ENCODE assay signal across 10 mouse cellular contexts in the genomic region with DNA sequence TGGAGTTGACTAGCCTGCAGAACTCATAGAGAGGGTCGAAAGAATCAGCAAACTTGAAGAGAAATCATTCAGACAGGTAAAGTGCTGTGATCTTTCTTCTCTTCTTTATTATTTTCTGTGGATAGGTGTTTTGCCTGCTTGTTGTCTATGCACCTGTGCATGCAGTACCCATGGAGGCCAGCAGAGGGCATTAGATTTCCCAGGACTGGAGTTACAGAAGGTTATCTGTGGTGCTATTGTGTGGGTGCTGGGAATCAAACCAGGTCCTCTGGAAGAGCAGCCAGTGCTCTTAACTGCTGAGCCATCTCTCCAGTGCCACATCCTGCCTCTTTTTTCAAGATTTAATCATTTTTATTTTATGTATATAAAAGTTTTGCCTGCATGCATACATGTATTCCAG. TPM values are rescaled to one million over a fixed set of nuclear protein-coding genes. Genes with fewer than 3 reads are reported as not detected.
DNase-seq lines count a peak whose midpoint lies in the region; TF ChIP-seq lines count a peak whose summit lies in the region.
"Had no signal": no experiment of that assay in that cellular context is flagged by ENCODE, and none has a peak within 500 bp of the region (broad histone marks: within the 10 kb centered on the region; RNA-seq: fewer than 3 reads in every experiment).

No protein-coding gene starts in this region.

- H3K27me3 ChIP-seq in splenic B cell, adult 2 months (ENCODE audit: control insufficient read depth, insufficient read depth, low read length, poor library complexity, severe bottlenecking), result no peaks in the 10 kb centered on the region
- H3K27me3 ChIP-seq: heart, embryonic 13.5 days; limb, embryonic 15.5 days had no signal

- H3K36me3 ChIP-seq in ES-E14 (ENCODE audit: control insufficient read depth, insufficient read depth, low read length, poor library complexity, severe bottlenecking), result no peaks in the 10 kb centered on the region
- H3K36me3 ChIP-seq in splenic B cell, adult 2 months (ENCODE audit: control insufficient read depth, insufficient read depth, low read length, poor library complexity, severe bottlenecking), result peaks cover 25% of the 10 kb centered on the region
- H3K36me3 ChIP-seq: heart, embryonic 13.5 days; limb, embryonic 15.5 days had no signal

- intact Hi-C loops in left cerebral cortex, postnatal 36 days (cut with DNase I), result no loop called here
- intact Hi-C loops in left cerebral cortex, postnatal 25 days (cut with DNase I), result no loop called here

- TF ChIP-seq POLR2A in embryonic fibroblast, embryonic 13.5 days (IDR thresholded peaks at IDR 0.05; ENCODE audit: low read depth, low read length), result no peak

- no peaks in the 10 kb centered on the region for H3K9me3 ChIP-seq in ES-E14 (ENCODE audit: control insufficient read depth, insufficient read depth, low read depth, low read length)
- H3K9me3 ChIP-seq: limb, embryonic 15.5 days had no signal

- H3K4me3 ChIP-seq in ES-E14 (ENCODE audit: insufficient read depth in 1 of 2, low read depth in 1 of 2, low read length in 2 of 2, poor library complexity in 1 of 2, severe bottlenecking in 1 of 2), result no peak overlapping the region
- H3K4me3 ChIP-seq in embryonic fibroblast, embryonic 13.5 days (ENCODE audit: insufficient read depth, low read length), result no peak overlapping the region
- H3K4me3 ChIP-seq: heart, embryonic 13.5 days; limb, embryonic 15.5 days had no signal

- H3K9ac ChIP-seq in ES-E14 (ENCODE audit: insufficient read depth, low read depth, low read length, poor library complexity, severe bottlenecking), result no peak overlapping the region
- H3K9ac ChIP-seq: heart, embryonic 13.5 days; limb, embryonic 15.5 days had no signal

- in situ Hi-C loops in ES-E14 (cut with MboI; ENCODE audit: low sequenced_read_pairs in 2 of 2, unreplicated experiment in 2 of 2), result no loop called here

- DNase-seq in kidney, postnatal 10 days, result peak; percentile 39
- DNase-seq in kidney, postnatal 14 days, result no peak
- DNase-seq in ES-E14 (ENCODE audit: low read depth, low spot score), result peak; percentile 40
- DNase-seq in splenic B cell, adult 2 months (ENCODE audit: low read depth, low spot score), result peak; percentile 72
- DNase-seq in left cerebral cortex, postnatal 36 days (ENCODE audit: low spot score in 2 of 2), result no peak
- DNase-seq in gastrocnemius, postnatal 4 days (ENCODE audit: low spot score in 2 of 2), result no peak
- DNase-seq in left cerebral cortex, postnatal 25 days (ENCODE audit: low spot score in 2 of 2), result no peak

- no peak overlapping the region for H3K27ac ChIP-seq in ES-E14 (ENCODE audit: insufficient read depth, low read depth, low read length, poor library complexity, severe bottlenecking)
- no peak overlapping the region for H3K27ac ChIP-seq in embryonic fibroblast, embryonic 13.5 days (ENCODE audit: insufficient read depth, low read length)
- H3K27ac ChIP-seq: heart, embryonic 13.5 days; limb, embryonic 15.5 days had no signal

- no peaks in the 10 kb centered on the region for H3K4me1 ChIP-seq in ES-E14 (ENCODE audit: control insufficient read depth in 2 of 2, insufficient read depth in 2 of 2, low read length in 2 of 2, poor library complexity in 1 of 2)
- peaks cover 5% of the 10 kb centered on the region; the same call in 1 of the 2 replicates for H3K4me1 ChIP-seq in embryonic fibroblast, embryonic 13.5 days (ENCODE audit: control insufficient read depth, insufficient read depth, low read length)
- H3K4me1 ChIP-seq: heart, embryonic 13.5 days; limb, embryonic 15.5 days had no signal

- peak; percentile 1; the same call in 1 of the 2 replicates for TF ChIP-seq CTCF in embryonic fibroblast, embryonic 13.5 days (IDR thresholded peaks at IDR 0.05; ENCODE audit: borderline replicate concordance, insufficient read depth, low read length)

TF ChIP-seq in ES-E14, 5 proteins besides CTCF, POLR2A, EP300 and RAD21:
- TF ChIP-seq MAFK (IDR thresholded peaks at IDR 0.05; ENCODE audit: insufficient read depth, low read depth, low read length), result no peak
- no peak for TF ChIP-seq HCFC1 (IDR thresholded peaks at IDR 0.05; ENCODE audit: borderline replicate concordance, insufficient read depth, low read length)
- TF ChIP-seq CHD2 (IDR thresholded peaks at IDR 0.05; ENCODE audit: low read depth, low read length), result no peak
- no peak for TF ChIP-seq ZNF384 (IDR thresholded peaks at IDR 0.05; ENCODE audit: low read depth, low read length)
- TF ChIP-seq ZC3H11A (IDR thresholded peaks at IDR 0.05; ENCODE audit: borderline replicate concordance, low read depth, low read length), result no peak; the same call in 1 of the 2 replicates

RNA-seq across cellular contexts. Expression of a gene that starts 28.7 kb away (rescaled TPM):
- total RNA-seq in ES-E14 (2012; rRNA removed), result 1.5 and 6.2 TPM in 2 replicates
- polyA plus RNA-seq in embryonic fibroblast, embryonic 13.5 days (2011; ENCODE audit: insufficient read length, low read depth, missing spikeins), result 8.5 and 24.7 TPM in 2 replicates
- 1 to 10 TPM; 6.6 to 7.8 TPM for total RNA-seq in left cerebral cortex, postnatal 36 days (2021)
- total RNA-seq in gastrocnemius, postnatal 4 days (2021), result 1 to 10 TPM in 1 of 2 experiments, under 1 TPM in 1; 0.98 to 1.5 TPM
- 1 to 10 TPM; 6.3 to 6.8 TPM for total RNA-seq in left cerebral cortex, postnatal 25 days (2021)

RNA-seq across cellular contexts. Expression of a gene that starts 42.9 kb away (rescaled TPM):
- total RNA-seq in ES-E14 (2012; rRNA removed), result 0.95 and 1.3 TPM in 2 replicates
- polyA plus RNA-seq in embryonic fibroblast, embryonic 13.5 days (2011; ENCODE audit: insufficient read length, low read depth, missing spikeins), result 0.37 TPM in 1 of 2 replicates, not detected in the other
- total RNA-seq in left cerebral cortex, postnatal 36 days (2021), result 1 to 10 TPM; 2.4 to 2.7 TPM
- total RNA-seq in gastrocnemius, postnatal 4 days (2021), result 1 to 10 TPM in 1 of 2 experiments, under 1 TPM in 1; 0.61 to 1.5 TPM
- total RNA-seq in left cerebral cortex, postnatal 25 days (2021), result 1 to 10 TPM; 2.0 to 2.4 TPM

RNA-seq across cellular contexts. Expression of a gene that starts 50.0 kb away (rescaled TPM):
- 18.2 and 25.5 TPM in 2 replicates for total RNA-seq in ES-E14 (2012; rRNA removed)
- polyA plus RNA-seq in embryonic fibroblast, embryonic 13.5 days (2011; ENCODE audit: insufficient read length, low read depth, missing spikeins), result 43.1 and 54.4 TPM in 2 replicates
- total RNA-seq in left cerebral cortex, postnatal 36 days (2021), result 10 to 100 TPM; 45.2 to 55.9 TPM
- total RNA-seq in gastrocnemius, postnatal 4 days (2021), result 10 to 100 TPM; 32.9 to 35.7 TPM
- 10 to 100 TPM; 48.5 to 51.0 TPM for total RNA-seq in left cerebral cortex, postnatal 25 days (2021)

Comparison
In these comparisons a context has a peak if more than half of its experiments do, and no peak if none do; other contexts are left out.
1. DNase-seq: peak in kidney, postnatal 10 days (single experiment), ES-E14 (single experiment) and splenic B cell, adult 2 months (single experiment); none in kidney, postnatal 14 days (single experiment), left cerebral cortex, postnatal 36 days (0 of 2), gastrocnemius, postnatal 4 days (0 of 2) and left cerebral cortex, postnatal 25 days (0 of 2).